Mouse (Mus musculus) liver, embryonic 12.5 days (tissue): ENCODE measurements around the gene Tnni2. TPM values are rescaled to one million over a fixed set of nuclear protein-coding genes. Genes with fewer than 3 reads are reported as not detected.

ENCODE experiments used
- ATAC-seq: fragments of 200-750 bp; cut with Nextera tagmentation; 2 replicates; pipeline ENCODE4 v1.8.0; 2017; ENCODE audit warnings: moderate number of reproducible peaks, mild to moderate bottlenecking, moderate library complexity
- H3K27ac ChIP-seq: fragments of 300-500 bp; sonication (generic); 2 replicates; pipeline ENCODE4 v1.5.1; 2016; ENCODE audit warnings: mild to moderate bottlenecking
- H3K27me3 ChIP-seq: fragments of 300-500 bp; sonication (generic); replicated peaks from 2 replicates; pipeline ENCODE4 v1.6.1; 2016; ENCODE audit warnings: mild to moderate bottlenecking, moderate library complexity
- H3K36me3 ChIP-seq: fragments of 300-500 bp; sonication (generic); 2 replicates; pipeline ENCODE4 v1.6.1; 2016; ENCODE audit warnings: mild to moderate bottlenecking, moderate library complexity
- H3K4me1 ChIP-seq: fragments of 300-500 bp; sonication (generic); 2 replicates; pipeline ENCODE4 v1.6.1; 2016
- H3K4me2 ChIP-seq: fragments of 300-500 bp; sonication (generic); 2 replicates; pipeline ENCODE4 v1.6.1; 2016; ENCODE audit warnings: mild to moderate bottlenecking, moderate library complexity
- H3K4me3 ChIP-seq: fragments of 300-500 bp; sonication (generic); 2 replicates; pipeline ENCODE4 v1.5.1; 2016; ENCODE audit warnings: mild to moderate bottlenecking, moderate library complexity
- H3K9ac ChIP-seq: fragments of 300-500 bp; sonication (generic); 2 replicates; pipeline ENCODE4 v1.6.1; 2016; ENCODE audit warnings: mild to moderate bottlenecking, moderate library complexity
- H3K9me3 ChIP-seq: fragments of 300-500 bp; sonication (generic); replicated peaks from 2 replicates; pipeline ENCODE4 v1.6.1; 2016; ENCODE audit warnings: mild to moderate bottlenecking, moderate library complexity
- WGBS: fragments of 180-500 bp; shearing (Covaris S2); methylation state at CpG from one replicate; pipeline ENCODE4 v1.1.7; 2016; ENCODE audit not compliant: insufficient replicate concordance; 5-methylcytosine and 5-hydroxymethylcytosine counted together
- polyA plus RNA-seq: library from polyadenylated mRNA; unstranded; fragments of >200 nt; fragmentation: Nextera tagmentation; extraction: Ambion mirVana; gene quantifications from 2 replicates; pipeline ENCODE4 v1.2.1, GENCODE M21; 2016

Tnni2 gene
- polyA plus RNA-seq, 1 experiment from 2014 or later = 2.4 TPM

- Histone ChIP-seq H3K36me3 (no peaks in the 10 kb centered on the region), H3K9ac (no peak overlapping the region), H3K9me3 (no peaks in the 10 kb centered on the region), H3K4me2 (no peak overlapping the region), H3K27ac (no peak overlapping the region), H3K4me1 (peaks cover 23% of the 10 kb centered on the region), H3K27me3 (no peaks in the 10 kb centered on the region), H3K4me3 (no peak overlapping the region)
- WGBS = 82% methylated on average over 8 of the region's 8 CpGs
- ATAC-seq = no peak
Measured at GRCm38 (mm10) chr7:142408686-142409085, 32.9 kb upstream of the Tnni2 start.

DNA sequence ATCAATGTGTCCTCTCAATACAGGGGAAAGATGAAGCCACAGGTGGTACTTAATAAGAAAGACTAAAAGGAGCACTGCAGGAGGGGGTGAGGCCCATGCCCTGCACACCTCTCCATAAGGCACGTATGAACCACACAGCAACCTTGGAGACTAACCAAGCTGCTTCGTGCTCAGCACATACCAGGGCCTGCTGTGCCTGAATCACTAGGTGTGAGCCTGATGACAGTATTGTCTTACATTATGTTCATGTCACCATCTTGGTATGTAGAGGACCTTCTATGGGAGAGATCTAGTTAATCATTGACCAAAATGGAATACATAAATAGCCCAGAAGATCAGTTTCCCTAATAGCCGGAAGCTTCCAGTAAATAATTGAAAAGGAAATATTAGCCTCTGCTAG, 32.0 kb upstream of the Tnni2 start:
- ATAC-seq = no peak
- 73% methylated on average over 3 of the region's 3 CpGs for WGBS
- H3K4me2 ChIP-seq = no peak overlapping the region
- H3K9ac ChIP-seq = no peak overlapping the region
- H3K27me3 ChIP-seq = no peaks in the 10 kb centered on the region
- no peaks in the 10 kb centered on the region for H3K36me3 ChIP-seq
- no peak overlapping the region for H3K4me3 ChIP-seq
- no peaks in the 10 kb centered on the region for H3K9me3 ChIP-seq
- peaks cover 24% of the 10 kb centered on the region for H3K4me1 ChIP-seq
- H3K27ac ChIP-seq = no peak overlapping the region

DNA sequence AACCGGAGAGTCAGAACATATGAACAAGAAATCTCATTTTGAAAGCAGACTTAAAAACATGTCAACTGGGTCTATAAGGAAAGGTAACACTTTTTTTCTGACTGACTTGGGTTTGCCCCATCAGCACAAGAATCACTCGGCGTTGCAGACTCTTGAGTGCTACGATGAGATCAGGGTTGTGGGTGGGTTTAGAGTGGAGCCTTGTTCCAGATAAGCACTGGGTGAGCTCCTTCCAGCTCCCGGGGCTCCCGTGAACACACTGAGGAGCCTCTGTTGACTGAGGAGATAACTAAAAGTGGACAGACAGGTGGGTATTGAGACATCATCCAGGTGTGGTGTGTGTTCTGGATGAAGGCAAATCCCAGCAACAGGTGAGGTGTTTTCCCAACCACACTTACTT, 28.3 kb upstream of the Tnni2 start:
- WGBS = 32% methylated on average over 6 of the region's 6 CpGs
- H3K4me1 ChIP-seq = peaks cover 24% of the 10 kb centered on the region
- no peaks in the 10 kb centered on the region for H3K36me3 ChIP-seq
- no peak overlapping the region for H3K9ac ChIP-seq
- 0 out of 2 replicates have a peak, but pooled peaks cover 5% of the 10 kb centered on the region for H3K27me3 ChIP-seq
- H3K9me3 ChIP-seq = no peaks in the 10 kb centered on the region
- no peak overlapping the region for H3K4me3 ChIP-seq
- H3K27ac ChIP-seq = no peak overlapping the region
- ATAC-seq = peak; percentile 83
- no peak overlapping the region for H3K4me2 ChIP-seq

DNA sequence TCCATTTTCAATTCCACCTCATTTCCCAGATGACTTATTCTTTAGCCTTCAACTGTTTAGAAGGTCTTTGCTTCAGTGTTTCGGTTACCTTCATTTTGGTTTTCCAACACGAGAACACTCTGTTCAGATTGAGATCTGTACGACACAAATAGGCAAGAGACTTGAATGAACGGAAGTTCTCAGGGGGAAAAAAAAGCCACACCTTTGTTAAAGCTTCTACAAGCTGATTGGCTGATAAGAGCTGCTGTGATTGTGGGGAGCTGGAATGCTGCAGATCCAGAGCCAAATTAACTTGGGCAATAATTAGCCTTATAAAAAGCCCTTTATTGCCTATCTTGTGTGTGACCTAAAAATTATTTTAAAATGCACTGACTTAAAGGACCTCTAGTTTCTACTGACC, 26.3 kb upstream of the Tnni2 start:
- 0 out of 2 replicates have a peak, but pooled peaks cover 5% of the 10 kb centered on the region for H3K27me3 ChIP-seq
- no peak overlapping the region for H3K4me2 ChIP-seq
- no peak overlapping the region for H3K27ac ChIP-seq
- WGBS = 50% methylated on average over 4 of the region's 4 CpGs
- H3K4me3 ChIP-seq = no peak overlapping the region
- no peak overlapping the region for H3K9ac ChIP-seq
- H3K9me3 ChIP-seq = no peaks in the 10 kb centered on the region; the same call in 1 of the 2 replicates
- no peak for ATAC-seq
- H3K4me1 ChIP-seq = peaks cover 33% of the 10 kb centered on the region
- no peaks in the 10 kb centered on the region for H3K36me3 ChIP-seq

DNA sequence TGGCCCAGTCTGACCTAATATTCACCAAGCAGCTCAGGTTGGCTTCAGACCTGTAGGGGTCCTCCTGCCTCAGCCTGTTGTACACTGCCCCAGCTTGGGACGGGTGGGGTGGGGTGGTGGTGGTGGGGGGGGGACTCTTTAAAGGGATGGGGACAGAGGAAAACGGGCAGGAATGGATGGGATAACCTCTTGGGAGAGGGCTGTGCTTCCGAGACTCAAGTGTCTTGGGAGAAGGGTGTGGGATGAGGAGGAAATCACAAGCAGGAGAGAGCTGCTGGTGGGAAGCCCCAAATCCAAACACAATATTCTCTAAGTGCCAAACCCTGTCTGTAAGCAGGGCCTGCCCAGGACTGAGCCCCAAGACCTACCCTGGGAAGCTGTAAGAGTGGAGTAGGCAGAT, 25.4 kb upstream of the Tnni2 start:
- no peak overlapping the region for H3K4me2 ChIP-seq
- H3K27me3 ChIP-seq = 0 out of 2 replicates have a peak, but pooled peaks cover 5% of the 10 kb centered on the region
- 68% methylated on average over 3 of the region's 3 CpGs for WGBS
- H3K9me3 ChIP-seq = no peaks in the 10 kb centered on the region; the same call in 1 of the 2 replicates
- no peak overlapping the region for H3K9ac ChIP-seq
- H3K4me1 ChIP-seq = peaks cover 41% of the 10 kb centered on the region
- H3K4me3 ChIP-seq = no peak overlapping the region
- H3K27ac ChIP-seq = no peak overlapping the region
- no peak for ATAC-seq
- H3K36me3 ChIP-seq = no peaks in the 10 kb centered on the region

DNA sequence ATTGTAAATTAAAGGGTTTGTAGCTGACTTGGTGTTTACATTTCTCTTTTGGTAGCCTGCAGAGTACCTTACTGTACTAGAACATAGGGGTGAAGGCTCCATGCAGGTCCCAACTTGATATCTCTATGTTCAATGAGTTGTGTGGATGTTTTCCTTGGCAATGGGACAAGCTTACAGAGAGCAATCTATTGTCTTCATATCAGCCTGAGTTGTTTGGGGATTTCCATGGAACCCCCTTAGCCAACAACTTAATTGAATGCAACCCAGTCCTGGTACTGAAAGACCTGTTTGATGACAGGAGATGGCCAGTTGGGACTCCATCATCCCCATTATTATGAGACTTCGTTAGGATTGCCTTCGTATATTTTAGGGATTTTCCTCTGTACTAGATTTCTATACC, 23.6 kb upstream of the Tnni2 start:
- H3K27ac ChIP-seq = peak overlapping the region; percentile 20; the same call in 1 of the 2 replicates
- 91% methylated on average over 2 of the region's 2 CpGs for WGBS
- no peak overlapping the region for H3K9ac ChIP-seq
- 0 out of 2 replicates have a peak, but pooled peaks cover 5% of the 10 kb centered on the region for H3K27me3 ChIP-seq
- H3K4me2 ChIP-seq = no peak overlapping the region
- no peak for ATAC-seq
- peaks cover 52% of the 10 kb centered on the region for H3K4me1 ChIP-seq
- no peaks in the 10 kb centered on the region for H3K36me3 ChIP-seq
- H3K4me3 ChIP-seq = no peak overlapping the region
- no peaks in the 10 kb centered on the region; the same call in 1 of the 2 replicates for H3K9me3 ChIP-seq

GRCm38 (mm10) chr7:142418679-142419078, 22.9 kb upstream of the Tnni2 start:
- Histone ChIP-seq H3K27me3 (0 out of 2 replicates have a peak, but pooled peaks cover 5% of the 10 kb centered on the region), H3K4me3 (no peak overlapping the region), H3K27ac (peak overlapping the region; percentile 88), H3K9me3 (no peaks in the 10 kb centered on the region; the same call in 1 of the 2 replicates), H3K36me3 (no peaks in the 10 kb centered on the region), H3K9ac (no peak overlapping the region), H3K4me1 (peaks cover 46% of the 10 kb centered on the region), H3K4me2 (no peak overlapping the region)
- no peak for ATAC-seq
- WGBS = 93% methylated on average over 8 of the region's 8 CpGs

DNA sequence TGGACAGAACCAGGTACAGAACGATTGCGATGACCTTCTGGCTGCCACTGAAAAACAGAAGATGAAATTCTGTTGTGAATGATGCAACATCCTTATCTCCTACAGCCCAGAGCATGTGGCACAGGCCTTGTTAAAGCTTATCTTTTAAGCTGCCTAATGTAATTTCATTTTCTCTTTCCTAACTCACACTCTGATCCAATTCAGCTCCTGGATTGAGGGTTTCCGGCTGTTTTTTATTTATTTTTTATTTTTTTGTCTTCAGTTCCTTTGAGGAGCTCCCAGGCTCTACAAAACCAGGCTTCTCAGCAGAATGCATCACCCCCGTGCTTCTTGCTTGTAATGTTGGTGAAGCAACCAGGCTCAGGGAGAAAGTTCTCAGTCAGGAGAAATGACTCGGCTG, 21.7 kb upstream of the Tnni2 start:
- Histone ChIP-seq H3K4me3 (peak overlapping the region; percentile 15; the same call in 1 of the 2 replicates), H3K36me3 (no peaks in the 10 kb centered on the region), H3K9ac (peak overlapping the region; percentile 57), H3K27me3 (0 out of 2 replicates have a peak, but pooled peaks cover 5% of the 10 kb centered on the region), H3K4me2 (peak overlapping the region; percentile 54), H3K9me3 (no peaks in the 10 kb centered on the region; the same call in 1 of the 2 replicates), H3K27ac (peak overlapping the region; percentile 88), H3K4me1 (peaks cover 42% of the 10 kb centered on the region)
- WGBS = 30% methylated on average over 5 of the region's 5 CpGs
- ATAC-seq = peak; percentile 87

DNA sequence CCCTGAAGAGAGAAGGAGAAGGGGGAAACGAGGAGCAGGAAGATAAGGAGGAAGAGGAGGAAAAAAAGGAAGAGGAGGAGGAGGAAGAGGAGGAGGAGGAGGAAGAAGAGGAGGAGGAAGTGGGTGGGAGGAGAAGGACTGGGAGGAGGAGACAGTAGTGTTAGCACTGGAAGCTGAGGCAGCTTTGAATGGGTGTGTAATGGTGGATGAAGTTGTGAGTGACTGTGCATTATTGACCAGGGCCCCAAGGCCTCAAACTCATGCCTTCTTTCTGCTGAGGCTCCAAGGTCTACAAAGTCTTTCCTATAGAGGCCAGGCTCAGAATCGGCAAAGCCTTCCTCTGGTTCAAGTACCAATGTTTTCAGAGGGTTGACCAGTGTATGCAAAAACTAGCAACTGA, 19.8 kb upstream of the Tnni2 start:
- WGBS = 50% methylated on average over 2 of the region's 2 CpGs
- Histone ChIP-seq H3K9ac (no peak overlapping the region), H3K9me3 (no peaks in the 10 kb centered on the region; the same call in 1 of the 2 replicates), H3K4me3 (no peak overlapping the region), H3K36me3 (no peaks in the 10 kb centered on the region), H3K4me2 (no peak overlapping the region), H3K4me1 (peaks cover 42% of the 10 kb centered on the region), H3K27ac (peak overlapping the region; percentile 62), H3K27me3 (no peaks in the 10 kb centered on the region)
- peak; percentile 68 for ATAC-seq

GRCm38 (mm10) chr7:142425641-142426213, 15.9 kb upstream of the Tnni2 start:
- H3K36me3 ChIP-seq = no peaks in the 10 kb centered on the region
- no peak overlapping the region for H3K4me3 ChIP-seq
- no peak overlapping the region for H3K4me2 ChIP-seq
- H3K27ac ChIP-seq = no peak overlapping the region
- H3K9ac ChIP-seq = no peak overlapping the region
- 65% methylated on average over 11 of the region's 11 CpGs for WGBS
- no peaks in the 10 kb centered on the region for H3K9me3 ChIP-seq
- no peak for ATAC-seq
- H3K27me3 ChIP-seq = peaks cover 27% of the 10 kb centered on the region
- H3K4me1 ChIP-seq = peaks cover 23% of the 10 kb centered on the region

DNA sequence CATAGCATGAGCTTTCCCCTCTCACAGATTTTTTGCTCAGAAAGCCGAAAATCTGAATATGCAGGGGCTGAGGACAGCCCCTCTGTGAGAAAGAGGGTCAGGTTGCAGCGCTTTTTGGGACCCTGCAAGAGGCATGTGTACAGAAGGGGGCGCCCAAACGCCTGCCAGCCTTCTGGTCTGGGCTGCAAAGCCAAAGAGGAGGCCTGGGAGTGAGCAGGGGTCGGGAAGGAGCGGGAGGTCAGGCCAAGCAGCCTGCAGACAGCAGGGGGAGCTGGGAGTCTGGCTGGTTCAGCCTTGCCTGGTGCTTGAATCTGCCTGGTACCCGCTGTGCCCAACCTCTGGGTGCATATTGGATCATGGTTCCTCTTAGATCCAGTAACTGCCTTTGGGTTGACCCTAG, 13.4 kb upstream of the Tnni2 start:
- Histone ChIP-seq H3K4me1 (no peaks in the 10 kb centered on the region; the same call in 1 of the 2 replicates), H3K27me3 (peaks cover 45% of the 10 kb centered on the region), H3K9ac (no peak overlapping the region), H3K27ac (no peak overlapping the region), H3K4me3 (no peak overlapping the region), H3K9me3 (no peaks in the 10 kb centered on the region), H3K36me3 (no peaks in the 10 kb centered on the region), H3K4me2 (no peak overlapping the region)
- ATAC-seq = no peak; the same call in 1 of the 2 replicates
- WGBS = 8% methylated on average over 7 of the region's 7 CpGs

DNA sequence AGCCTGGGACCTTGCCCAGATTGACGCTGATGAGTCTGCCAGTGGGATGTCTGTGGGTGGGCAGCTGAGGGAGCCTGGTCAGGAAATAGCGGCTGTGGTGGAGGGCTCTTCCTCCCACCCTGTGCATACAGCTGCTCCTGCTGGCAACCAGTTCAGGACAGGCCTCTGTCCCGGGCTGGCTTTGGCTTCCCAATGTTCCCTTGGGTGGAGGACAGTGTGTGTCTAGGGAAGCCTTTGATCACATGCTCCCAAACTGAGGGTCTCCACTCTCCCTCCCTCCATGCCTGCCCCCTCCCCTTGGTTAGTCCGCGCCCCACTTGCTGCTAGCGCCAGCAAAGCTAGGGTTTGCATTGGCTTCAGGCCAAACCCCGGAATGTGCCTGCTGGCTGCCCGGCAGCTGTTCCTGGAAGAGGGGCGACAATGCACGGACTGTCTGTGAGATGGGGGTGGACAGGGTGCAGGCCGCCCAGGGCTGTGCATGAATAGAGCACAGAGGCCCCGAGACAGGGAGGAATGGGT, 11.4 kb upstream of the Tnni2 start:
- Histone ChIP-seq H3K4me2 (no peak overlapping the region), H3K4me3 (no peak overlapping the region), H3K4me1 (peaks cover 10% of the 10 kb centered on the region), H3K9ac (no peak overlapping the region), H3K9me3 (no peaks in the 10 kb centered on the region), H3K36me3 (no peaks in the 10 kb centered on the region), H3K27ac (no peak overlapping the region), H3K27me3 (peaks cover 61% of the 10 kb centered on the region)
- WGBS = 61% methylated on average over 12 of the region's 12 CpGs
- ATAC-seq = no peak
